Mouse (Mus musculus): Measurements from ENCODE around the gene Soga3. TPM values are rescaled to one million over a fixed set of nuclear protein-coding genes. Genes with fewer than 3 reads are reported as not detected.

The Soga3 gene
- 3.2 and 5.7 TPM in 2 replicates for polyA plus RNA-seq (2014; fragmentation: Nextera tagmentation; extraction: Ambion mirVana)

DNA sequence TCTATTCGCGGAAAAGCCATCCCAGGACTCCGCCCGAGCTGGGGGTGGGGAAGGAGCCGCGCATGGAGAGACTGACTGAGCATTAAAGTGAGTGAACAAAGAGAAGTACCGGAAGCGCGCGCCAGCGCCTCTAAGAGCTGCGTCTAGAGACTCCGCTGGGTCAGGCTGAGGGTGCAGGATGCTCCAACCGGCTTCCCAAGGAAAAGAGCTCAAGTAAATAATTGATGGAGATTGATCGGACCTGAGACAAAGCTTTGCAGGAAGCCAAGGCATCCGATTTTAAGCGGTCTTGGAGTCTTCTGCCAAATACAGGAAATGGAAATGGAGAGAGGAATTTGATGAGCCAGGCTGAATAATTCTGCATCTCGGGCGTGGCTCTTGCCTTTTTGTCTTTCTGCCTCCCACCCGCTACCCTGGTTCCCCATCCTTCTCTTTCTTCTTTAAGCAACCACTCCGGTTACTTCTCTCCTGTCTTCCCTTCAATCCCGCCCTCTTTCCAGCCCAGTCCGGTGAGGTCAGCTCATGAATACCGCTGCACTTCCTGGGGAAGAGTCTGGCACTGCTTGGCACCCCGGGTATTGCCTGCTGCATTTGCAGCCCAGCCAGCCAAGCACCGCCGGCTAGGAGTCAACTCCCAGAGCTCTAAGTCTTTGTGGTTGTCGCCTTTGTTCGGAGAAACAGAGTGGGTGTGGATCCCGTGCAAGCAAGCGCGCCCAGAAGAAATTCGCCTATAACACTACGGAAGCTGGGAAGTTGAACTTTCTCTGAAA, at the start of gene Soga3:
TSS of gene Soga3 (plus strand) at position 274 of the 770 bp plus-strand sequence.
- H3K27me3 ChIP-seq (ENCODE audit: control insufficient read depth, insufficient read depth, low read length), result peaks cover 26% of the 10 kb centered on the region

DNA sequence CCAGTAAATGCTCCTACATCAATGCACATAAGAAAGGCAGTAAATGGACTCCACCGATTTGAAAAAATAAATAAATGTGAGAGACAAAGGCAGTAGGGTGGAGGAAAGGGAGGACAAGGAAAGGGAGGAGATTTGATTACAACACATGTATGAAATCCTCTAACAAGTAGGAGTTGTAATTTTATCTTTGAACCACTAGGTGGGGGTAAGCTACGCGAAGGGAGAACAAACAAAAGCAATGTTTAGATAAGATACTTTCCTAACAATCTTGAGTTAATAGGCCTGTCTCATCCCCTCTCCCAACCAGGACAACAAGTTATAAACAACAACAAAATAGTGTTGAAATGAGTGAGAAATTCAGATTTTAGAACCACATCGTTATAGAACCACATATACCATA, 36.7 kb upstream of the Soga3 start:
- no peaks in the 10 kb centered on the region for H3K27me3 ChIP-seq (ENCODE audit: control insufficient read depth, insufficient read depth, low read length)
- H3K9ac ChIP-seq (replicated peaks; ENCODE audit: low read depth, low read length), result no peak overlapping the region
- no peaks in the 10 kb centered on the region for H3K9me3 ChIP-seq (ENCODE audit: control insufficient read depth, low read depth, low read length)
- ATAC-seq (ENCODE audit: insufficient number of reproducible peaks, insufficient read depth, low FRiP score, low read depth), result no peak
- WGBS, result 12% methylated on average over 4 of the region's 4 CpGs
- no peaks in the 10 kb centered on the region for H3K4me1 ChIP-seq (ENCODE audit: control insufficient read depth, insufficient read depth, low read length)
- no peak overlapping the region for H3K4me3 ChIP-seq (ENCODE audit: low read depth, low read length)
- no peak overlapping the region for H3K4me2 ChIP-seq (replicated peaks; ENCODE audit: low read depth, low read length)
- no peaks in the 10 kb centered on the region for H3K36me3 ChIP-seq (ENCODE audit: control insufficient read depth, insufficient read depth, low read length)
- no peak overlapping the region for H3K27ac ChIP-seq (ENCODE audit: low read length)

More for the DNA sequence above, at the start of gene Soga3:
- ATAC-seq (ENCODE audit: insufficient number of reproducible peaks, insufficient read depth, low FRiP score, low read depth), result no peak; the same call in 1 of the 2 replicates
- under 1% methylated on average over 34 of the region's 34 CpGs for WGBS
- Histone ChIP-seq H3K9me3 (ENCODE audit: control insufficient read depth, low read depth, low read length) (no peaks in the 10 kb centered on the region), H3K4me2 (replicated peaks; ENCODE audit: low read depth, low read length) (peak within 1 kb of the TSS; percentile 37), H3K27ac (ENCODE audit: low read length) (no peak within 1 kb of the TSS), H3K9ac (replicated peaks; ENCODE audit: low read depth, low read length) (no peak within 1 kb of the TSS; the same call in 1 of the 2 replicates), H3K4me3 (ENCODE audit: low read depth, low read length) (peak within 1 kb of the TSS; percentile 17), H3K36me3 (ENCODE audit: control insufficient read depth, insufficient read depth, low read length) (no peaks in the 10 kb centered on the region), H3K4me1 (ENCODE audit: control insufficient read depth, insufficient read depth, low read length) (peaks cover 11% of the 10 kb centered on the region; the same call in 1 of the 2 replicates)

DNA sequence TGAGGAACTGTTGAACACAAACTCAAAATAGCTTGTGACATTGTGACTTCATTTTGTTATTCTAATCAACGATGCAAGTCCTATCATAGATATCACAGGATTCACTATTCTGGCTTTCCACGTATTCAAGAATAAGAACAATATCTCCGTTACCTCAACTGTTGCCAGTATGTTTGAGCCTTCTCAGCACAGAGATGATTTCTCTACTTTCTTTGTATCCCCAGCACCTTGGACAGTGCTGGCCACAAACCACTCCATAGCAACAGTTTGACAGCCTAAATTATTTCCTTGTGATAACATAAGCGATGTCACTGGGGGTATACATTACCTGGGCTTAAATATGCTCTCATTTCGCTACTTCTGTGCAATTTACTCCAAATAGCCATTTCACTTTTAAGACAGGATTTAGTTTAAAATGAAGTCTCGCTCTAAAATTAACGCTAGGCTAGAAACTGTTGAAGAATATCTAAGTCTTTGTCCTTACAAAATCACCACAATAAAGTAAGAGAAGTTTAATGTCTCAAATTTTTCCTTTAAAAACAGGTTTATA, 1.0 kb upstream of the Soga3 start:
- no peak overlapping the region for H3K4me2 ChIP-seq (replicated peaks; ENCODE audit: low read depth, low read length)
- H3K27ac ChIP-seq (ENCODE audit: low read length), result no peak overlapping the region
- no peaks in the 10 kb centered on the region for H3K9me3 ChIP-seq (ENCODE audit: control insufficient read depth, low read depth, low read length)
- H3K9ac ChIP-seq (replicated peaks; ENCODE audit: low read depth, low read length), result no peak overlapping the region
- H3K36me3 ChIP-seq (ENCODE audit: control insufficient read depth, insufficient read depth, low read length), result no peaks in the 10 kb centered on the region
- peaks cover 15% of the 10 kb centered on the region for H3K27me3 ChIP-seq (ENCODE audit: control insufficient read depth, insufficient read depth, low read length)
- ATAC-seq (ENCODE audit: insufficient number of reproducible peaks, insufficient read depth, low FRiP score, low read depth), result no peak
- no peak overlapping the region for H3K4me3 ChIP-seq (ENCODE audit: low read depth, low read length)
- 26% methylated on average over 7 of the region's 7 CpGs for WGBS
- H3K4me1 ChIP-seq (ENCODE audit: control insufficient read depth, insufficient read depth, low read length), result peaks cover 10% of the 10 kb centered on the region; the same call in 1 of the 2 replicates

DNA sequence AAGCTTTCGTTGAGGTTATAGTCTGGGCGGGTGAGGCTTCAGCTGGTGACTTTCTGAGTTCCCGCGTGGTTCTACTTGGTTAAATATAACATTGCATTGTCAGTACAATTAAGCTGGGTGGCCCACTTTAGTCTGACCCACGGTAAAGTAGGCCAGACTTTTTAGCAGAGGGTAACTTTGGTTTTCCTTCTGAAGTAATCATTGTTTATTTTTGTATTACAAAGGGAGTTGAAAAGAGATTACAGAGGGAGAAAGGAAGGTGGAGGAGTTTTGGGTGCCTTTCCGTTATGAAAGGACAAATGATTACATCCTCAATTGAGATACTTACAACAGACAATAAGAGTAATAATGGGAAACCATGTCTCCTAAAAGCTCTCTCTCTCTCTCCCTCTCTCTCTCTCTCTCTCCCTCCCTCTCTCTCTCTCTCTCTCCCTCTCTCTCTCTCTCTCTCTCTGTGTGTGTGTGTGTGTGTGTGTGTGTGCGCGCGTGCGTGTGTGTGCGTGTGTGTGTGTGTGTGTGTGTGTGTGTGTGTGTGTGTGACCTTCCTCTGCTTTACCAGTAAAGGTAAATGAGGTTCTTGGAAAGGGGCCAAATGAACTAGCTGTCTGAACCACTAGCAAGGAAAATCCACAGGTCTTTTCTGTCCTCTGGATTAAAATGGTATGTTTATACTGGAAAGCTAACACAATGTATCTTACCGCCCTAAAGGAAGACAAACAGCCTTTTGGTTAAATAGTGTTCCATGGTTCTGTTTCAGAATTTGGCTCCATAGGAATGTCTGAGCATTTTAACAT, 1.2 kb downstream of the Soga3 start:
- peaks cover 29% of the 10 kb centered on the region for H3K27me3 ChIP-seq (ENCODE audit: control insufficient read depth, insufficient read depth, low read length)
- no peak overlapping the region for H3K4me2 ChIP-seq (replicated peaks; ENCODE audit: low read depth, low read length)
- H3K36me3 ChIP-seq (ENCODE audit: control insufficient read depth, insufficient read depth, low read length), result no peaks in the 10 kb centered on the region
- 15% methylated on average over 8 of the region's 12 CpGs for WGBS
- 0 out of 2 replicates have a peak overlapping the region, but pooled peaks have one; percentile 17 for H3K4me3 ChIP-seq (ENCODE audit: low read depth, low read length)
- no peak overlapping the region for H3K27ac ChIP-seq (ENCODE audit: low read length)
- no peak overlapping the region for H3K9ac ChIP-seq (replicated peaks; ENCODE audit: low read depth, low read length)
- ATAC-seq (ENCODE audit: insufficient number of reproducible peaks, insufficient read depth, low FRiP score, low read depth), result no peak
- H3K4me1 ChIP-seq (ENCODE audit: control insufficient read depth, insufficient read depth, low read length), result peaks cover 11% of the 10 kb centered on the region; the same call in 1 of the 2 replicates
- no peaks in the 10 kb centered on the region for H3K9me3 ChIP-seq (ENCODE audit: control insufficient read depth, low read depth, low read length)

DNA sequence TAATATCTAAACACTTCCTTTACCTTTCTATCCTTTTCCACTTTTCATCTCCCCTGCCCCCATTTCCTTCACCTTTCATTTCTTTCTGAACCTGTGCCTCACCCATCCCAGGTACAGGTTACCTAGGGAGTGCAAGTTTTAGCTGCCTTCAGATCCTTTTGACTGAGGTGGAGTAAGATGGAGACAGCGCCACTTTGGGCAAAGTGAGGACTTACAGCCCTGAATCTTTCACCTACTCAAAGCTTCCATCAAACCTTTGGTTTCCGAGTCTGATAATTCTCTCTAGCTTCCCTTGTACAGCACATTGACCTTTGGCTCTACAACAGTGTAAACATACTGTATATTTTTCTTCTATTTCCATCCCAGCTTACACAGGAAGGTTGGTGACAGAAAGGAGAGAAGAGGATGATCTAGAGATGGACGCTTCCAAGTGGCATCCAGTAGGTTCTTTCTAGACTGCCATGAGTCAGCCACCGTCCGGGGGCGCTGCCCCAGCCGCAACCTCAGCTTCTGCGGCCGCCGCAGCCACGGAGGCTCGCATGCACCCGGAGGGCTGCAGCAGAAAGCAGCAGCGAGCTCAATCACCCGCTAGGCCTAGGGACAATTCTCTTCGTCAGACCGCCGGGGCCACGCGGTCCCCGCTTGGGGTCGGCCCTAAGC, 2.7 kb downstream of the Soga3 start:
- Histone ChIP-seq H3K4me2 (replicated peaks; ENCODE audit: low read depth, low read length) (peak overlapping the region; percentile 56), H3K27me3 (ENCODE audit: control insufficient read depth, insufficient read depth, low read length) (peaks cover 29% of the 10 kb centered on the region), H3K9me3 (ENCODE audit: control insufficient read depth, low read depth, low read length) (no peaks in the 10 kb centered on the region), H3K4me1 (ENCODE audit: control insufficient read depth, insufficient read depth, low read length) (peaks cover 11% of the 10 kb centered on the region; the same call in 1 of the 2 replicates), H3K36me3 (ENCODE audit: control insufficient read depth, insufficient read depth, low read length) (no peaks in the 10 kb centered on the region), H3K9ac (replicated peaks; ENCODE audit: low read depth, low read length) (no peak overlapping the region), H3K27ac (ENCODE audit: low read length) (no peak overlapping the region), H3K4me3 (ENCODE audit: low read depth, low read length) (peak overlapping the region; percentile 33)
- under 1% methylated on average over 22 of the region's 22 CpGs for WGBS
- no peak; the same call in 1 of the 2 replicates for ATAC-seq (ENCODE audit: insufficient number of reproducible peaks, insufficient read depth, low FRiP score, low read depth)

DNA sequence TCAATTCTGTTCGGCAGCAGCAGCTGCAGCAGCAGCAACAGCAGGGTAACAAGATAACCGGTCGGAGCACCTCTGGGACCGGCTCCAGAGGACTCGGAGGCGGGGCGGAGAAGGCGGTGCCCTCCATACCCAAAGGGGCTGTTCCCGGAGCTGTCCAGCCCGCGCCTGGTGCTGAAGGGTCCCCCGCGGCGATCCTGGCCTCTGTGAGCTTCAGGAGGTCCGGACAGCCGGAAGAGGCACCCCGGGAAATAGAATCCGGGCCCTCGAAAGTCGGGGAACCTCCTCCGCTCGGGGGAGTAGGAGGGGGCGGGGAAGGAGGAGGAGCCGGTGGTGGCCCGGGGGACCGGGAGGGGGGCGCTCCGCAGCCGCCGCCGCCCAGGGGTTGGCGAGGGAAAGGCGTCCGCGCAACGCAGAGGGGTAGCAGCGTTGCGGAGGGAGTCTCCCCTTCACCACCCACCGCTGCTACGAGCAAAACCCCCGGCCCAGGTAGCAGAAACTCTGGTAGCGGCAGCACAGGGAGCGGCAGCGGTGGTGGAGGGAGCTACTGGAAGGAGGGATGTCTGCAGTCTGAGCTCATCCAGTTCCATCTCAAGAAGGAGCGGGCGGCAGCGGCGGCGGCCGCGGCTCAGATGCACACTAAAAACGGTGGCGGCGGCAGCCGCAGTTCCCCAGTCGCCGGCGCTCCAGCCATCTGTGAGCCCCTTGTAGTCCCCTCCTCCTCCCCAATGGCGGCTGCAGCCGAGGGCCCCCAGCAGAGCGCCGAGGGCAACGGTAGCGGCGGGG, 3.4 kb downstream of the Soga3 start:
- WGBS, result under 1% methylated on average over 57 of the region's 65 CpGs
- H3K27me3 ChIP-seq (ENCODE audit: control insufficient read depth, insufficient read depth, low read length), result peaks cover 29% of the 10 kb centered on the region
- H3K36me3 ChIP-seq (ENCODE audit: control insufficient read depth, insufficient read depth, low read length), result no peaks in the 10 kb centered on the region
- no peak overlapping the region for H3K27ac ChIP-seq (ENCODE audit: low read length)
- no peak overlapping the region for H3K9ac ChIP-seq (replicated peaks; ENCODE audit: low read depth, low read length)
- peak; percentile 89 for ATAC-seq (ENCODE audit: insufficient number of reproducible peaks, insufficient read depth, low FRiP score, low read depth)
- H3K4me3 ChIP-seq (ENCODE audit: low read depth, low read length), result peak overlapping the region; percentile 33
- H3K4me1 ChIP-seq (ENCODE audit: control insufficient read depth, insufficient read depth, low read length), result peaks cover 11% of the 10 kb centered on the region; the same call in 1 of the 2 replicates
- no peaks in the 10 kb centered on the region for H3K9me3 ChIP-seq (ENCODE audit: control insufficient read depth, low read depth, low read length)
- H3K4me2 ChIP-seq (replicated peaks; ENCODE audit: low read depth, low read length), result peak overlapping the region; percentile 56

DNA sequence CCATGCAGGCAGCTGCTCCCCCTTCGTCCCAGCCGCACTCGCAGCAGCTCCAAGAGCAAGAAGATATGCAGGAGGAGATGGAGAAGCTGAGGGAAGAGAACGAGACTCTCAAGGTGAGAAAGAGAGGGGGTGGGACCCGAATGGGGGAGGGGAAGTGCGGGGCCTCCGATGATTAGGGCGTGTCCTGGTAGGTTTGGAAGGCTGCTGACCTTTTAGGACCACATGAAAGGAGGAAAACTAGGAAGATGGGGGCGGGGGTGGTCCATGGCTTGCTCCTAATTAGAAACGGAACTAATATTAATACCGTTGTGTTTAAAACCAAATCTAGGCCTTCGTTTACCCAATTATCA, 4.0 kb downstream of the Soga3 start:
- ATAC-seq (ENCODE audit: insufficient number of reproducible peaks, insufficient read depth, low FRiP score, low read depth), result no peak
- WGBS, result under 1% methylated on average over 12 of the region's 12 CpGs
- no peak overlapping the region for H3K27ac ChIP-seq (ENCODE audit: low read length)

More for the DNA sequence above, 4.0 kb downstream of the Soga3 start:
- Histone ChIP-seq H3K4me1 (ENCODE audit: control insufficient read depth, insufficient read depth, low read length) (peaks cover 11% of the 10 kb centered on the region; the same call in 1 of the 2 replicates), H3K27me3 (ENCODE audit: control insufficient read depth, insufficient read depth, low read length) (peaks cover 29% of the 10 kb centered on the region), H3K36me3 (ENCODE audit: control insufficient read depth, insufficient read depth, low read length) (no peaks in the 10 kb centered on the region), H3K9ac (replicated peaks; ENCODE audit: low read depth, low read length) (no peak overlapping the region), H3K4me3 (ENCODE audit: low read depth, low read length) (peak overlapping the region; percentile 33), H3K9me3 (ENCODE audit: control insufficient read depth, low read depth, low read length) (no peaks in the 10 kb centered on the region), H3K4me2 (replicated peaks; ENCODE audit: low read depth, low read length) (peak overlapping the region; percentile 56)
